Mouse (Mus musculus): ENCODE measurements around the gene Plekha5. TPM values are rescaled to one million over a fixed set of nuclear protein-coding genes. Genes with fewer than 3 reads are reported as not detected.

The Plekha5 gene
- total RNA-seq, 2 experiments from 2014 or later, result 14.5 to 17.3 TPM

DNA sequence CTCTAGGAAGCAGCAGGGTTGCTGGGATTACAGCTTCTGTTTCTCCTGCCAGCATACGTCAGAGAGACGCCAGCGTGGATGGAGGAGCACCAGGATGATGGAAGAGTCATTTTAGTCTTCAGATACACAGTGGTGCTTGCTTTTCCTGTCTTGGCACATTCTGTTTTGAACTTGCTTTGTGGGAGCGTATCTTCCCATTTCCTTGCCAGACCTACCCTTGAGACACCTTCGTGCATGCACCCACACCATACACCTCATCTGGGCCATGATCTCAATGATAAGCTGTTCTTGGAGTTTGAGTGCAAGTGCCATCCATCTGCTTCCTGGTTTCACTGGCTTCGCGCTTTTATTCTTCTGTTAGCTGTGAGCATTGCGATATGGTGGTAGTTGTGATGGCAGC lies 28.9 kb downstream of the Plekha5 start:
- intact Hi-C loops (cut with DNase I; ENCODE audit: low total_unique reads), result no loop called here
- DNase-seq, result no peak

DNA sequence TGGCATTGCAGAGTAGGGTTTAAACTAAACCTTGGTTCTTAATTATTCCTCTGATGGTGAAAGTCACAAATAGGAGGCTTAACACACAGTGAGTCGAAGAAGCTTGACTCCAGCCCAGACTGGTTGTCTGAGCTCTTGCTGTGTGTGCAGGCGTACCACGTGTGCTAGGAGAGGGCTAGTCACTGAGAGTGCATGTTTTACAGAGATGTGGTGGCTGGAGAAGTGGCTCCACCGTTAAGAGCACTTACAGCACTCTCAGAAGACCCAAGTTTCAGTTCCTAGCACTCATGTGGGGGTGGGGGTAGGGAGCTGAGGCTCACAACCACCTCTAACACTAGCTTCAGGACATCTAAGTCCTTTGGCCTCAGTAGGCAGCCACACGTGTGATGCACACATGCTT lies 29.6 kb downstream of the Plekha5 start:
- intact Hi-C loops (cut with DNase I; ENCODE audit: low total_unique reads), result no loop called here
- no peak for DNase-seq

DNA sequence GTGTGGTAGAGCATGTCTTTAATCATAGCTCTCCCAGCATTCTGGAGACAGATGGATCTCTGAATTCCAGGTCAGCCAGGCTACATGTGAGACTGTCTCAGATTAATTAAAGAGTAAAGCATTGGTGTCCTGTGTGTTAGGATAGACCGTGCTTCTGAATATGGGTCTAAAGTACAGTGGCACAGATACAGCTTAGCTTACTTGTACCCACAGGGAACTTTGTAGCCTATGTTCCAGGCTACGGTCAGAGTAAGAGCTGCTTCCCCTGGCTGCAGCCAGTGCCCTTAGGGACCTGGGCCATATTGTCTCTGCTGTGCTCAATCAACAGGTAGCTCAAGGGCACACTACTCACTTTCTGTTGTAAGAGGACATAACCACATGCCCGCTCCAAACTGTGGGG lies 30.5 kb downstream of the Plekha5 start:
- intact Hi-C loops (cut with DNase I; ENCODE audit: low total_unique reads), result no loop called here
- no peak for DNase-seq

DNA sequence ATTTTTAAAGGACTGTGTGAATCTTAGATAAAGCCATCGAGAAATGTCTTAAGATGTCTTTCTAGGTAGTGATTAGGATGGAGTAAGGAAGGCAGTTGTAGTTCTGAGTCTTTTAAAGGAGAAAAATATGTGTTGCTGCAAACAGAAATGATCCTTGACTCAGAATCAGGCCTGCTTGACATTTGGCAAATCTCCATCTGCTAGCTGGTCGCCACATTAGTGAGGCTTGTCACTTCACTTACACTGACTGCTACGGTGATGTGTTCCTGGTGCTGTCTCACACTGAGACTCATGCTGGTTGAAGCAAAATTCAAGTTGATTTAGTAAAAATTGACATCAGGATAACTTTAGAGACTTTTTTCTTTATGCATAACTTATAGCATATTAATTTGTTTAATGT lies 32.0 kb downstream of the Plekha5 start:
- no peak for DNase-seq
- intact Hi-C loops (cut with DNase I; ENCODE audit: low total_unique reads), result no loop called here

DNA sequence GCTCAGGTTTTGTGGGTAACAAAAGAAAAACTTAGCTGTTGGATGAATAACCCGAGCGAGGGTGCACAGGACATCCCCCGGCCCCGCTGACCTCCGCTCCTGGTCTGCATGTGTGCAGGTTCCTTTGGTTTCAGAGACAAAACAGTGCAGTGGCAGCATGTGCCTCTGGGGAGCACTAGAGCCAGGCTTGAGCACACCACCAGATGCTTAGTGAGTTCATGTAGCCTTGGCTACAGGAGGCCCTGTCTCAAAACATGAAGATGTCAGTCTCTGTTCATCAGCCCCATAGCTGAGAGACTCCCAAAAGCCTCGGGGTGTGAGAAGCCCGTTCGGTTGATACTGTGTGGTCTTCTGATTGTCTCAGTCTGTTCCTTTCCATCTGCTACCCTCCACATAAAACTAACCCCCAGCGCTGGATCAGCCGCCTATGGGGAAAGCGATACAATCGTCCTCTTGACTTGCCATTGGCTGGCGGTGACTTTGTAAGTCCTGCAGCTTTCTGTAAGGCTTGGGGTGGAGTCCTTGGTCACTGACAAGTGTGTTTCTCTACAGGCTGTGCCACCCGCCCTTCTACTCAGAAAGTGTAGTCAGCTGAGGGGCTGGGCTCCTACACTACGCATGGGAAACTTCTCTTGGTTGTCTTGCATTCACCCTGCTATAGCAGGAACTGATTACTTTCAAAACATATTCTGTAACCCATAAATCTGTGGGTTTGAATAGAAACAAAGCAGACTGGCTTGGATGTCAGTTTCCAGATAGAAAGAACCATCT lies 32.7 kb downstream of the Plekha5 start:
- intact Hi-C loops (cut with DNase I; ENCODE audit: low total_unique reads), result no loop called here
- no peak for DNase-seq

DNA sequence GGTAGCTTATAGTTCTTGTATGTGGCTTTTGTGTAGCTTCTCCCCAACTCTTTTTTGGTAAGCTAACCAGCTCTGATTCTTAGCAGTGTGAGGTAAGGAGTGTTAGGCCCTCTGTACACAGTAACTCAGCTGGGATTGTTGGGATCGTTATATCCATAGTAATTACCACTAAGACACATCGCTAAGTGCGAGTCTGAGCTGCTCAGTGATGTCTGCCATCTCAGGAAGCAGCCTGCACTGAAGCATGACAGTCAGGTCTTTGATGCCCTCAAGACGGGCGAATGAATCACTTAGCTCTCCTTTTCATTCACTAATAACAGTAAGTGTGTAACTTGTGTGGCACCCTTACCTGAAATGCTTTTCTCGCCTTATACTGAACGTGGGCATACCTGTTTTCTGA lies 36.5 kb downstream of the Plekha5 start:
- DNase-seq, result no peak
- intact Hi-C loops (cut with DNase I; ENCODE audit: low total_unique reads), result no loop called here

DNA sequence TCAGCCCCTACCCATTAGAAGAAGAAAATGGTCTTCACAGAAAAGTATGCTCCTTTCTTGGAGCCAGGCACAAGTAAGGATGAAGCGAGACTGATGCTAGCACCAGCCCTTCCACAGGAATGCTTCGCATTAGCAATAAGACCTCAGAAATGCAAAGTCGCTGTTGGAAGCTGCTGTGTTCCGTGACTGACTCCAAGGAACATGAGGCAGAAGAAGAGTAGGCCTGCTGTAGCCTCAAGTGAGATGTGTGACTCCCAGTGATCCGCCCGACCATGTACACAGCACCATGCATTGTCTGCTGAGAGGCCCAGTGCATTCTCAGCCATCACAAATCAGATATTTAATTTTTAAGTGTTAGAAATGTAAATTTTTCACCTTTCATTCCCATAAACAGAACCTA lies 41.0 kb downstream of the Plekha5 start:
- intact Hi-C loops (cut with DNase I; ENCODE audit: low total_unique reads), result no loop called here
- DNase-seq, result no peak

DNA sequence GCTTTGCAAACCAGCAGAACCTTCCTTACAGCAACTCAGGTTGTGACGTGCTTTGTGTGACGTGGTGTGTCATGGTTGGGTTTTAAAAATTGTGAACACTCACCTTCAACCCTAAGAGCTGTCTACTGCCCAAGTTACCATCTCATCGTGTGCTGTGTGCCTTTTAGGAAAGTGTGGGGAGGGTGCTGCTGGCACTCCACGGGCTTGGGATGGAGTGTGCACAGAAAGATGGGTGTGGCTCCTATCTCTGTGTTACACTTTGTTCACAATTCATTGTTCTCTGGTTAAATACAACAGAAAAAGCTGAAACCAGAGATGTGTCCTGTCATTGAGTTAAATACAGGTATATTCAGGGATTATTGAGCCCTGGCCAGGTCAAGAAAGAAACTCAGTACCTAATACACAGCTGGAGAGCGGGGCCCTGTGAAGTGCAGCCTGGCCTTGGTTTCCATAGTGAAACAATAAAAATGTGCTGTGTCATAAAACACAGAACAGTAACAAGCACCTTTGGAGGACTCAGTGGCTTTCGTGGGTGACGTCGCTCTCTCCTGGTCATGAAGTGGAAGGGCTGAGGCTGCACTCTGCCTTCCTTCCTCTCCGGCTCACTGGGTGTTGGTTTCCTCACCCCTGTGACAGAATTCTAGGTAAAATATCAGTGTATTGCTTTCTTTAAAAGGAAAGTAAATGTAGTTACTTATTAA lies 42.2 kb downstream of the Plekha5 start:
- intact Hi-C loops (cut with DNase I; ENCODE audit: low total_unique reads), result no loop called here
- no peak for DNase-seq

DNA sequence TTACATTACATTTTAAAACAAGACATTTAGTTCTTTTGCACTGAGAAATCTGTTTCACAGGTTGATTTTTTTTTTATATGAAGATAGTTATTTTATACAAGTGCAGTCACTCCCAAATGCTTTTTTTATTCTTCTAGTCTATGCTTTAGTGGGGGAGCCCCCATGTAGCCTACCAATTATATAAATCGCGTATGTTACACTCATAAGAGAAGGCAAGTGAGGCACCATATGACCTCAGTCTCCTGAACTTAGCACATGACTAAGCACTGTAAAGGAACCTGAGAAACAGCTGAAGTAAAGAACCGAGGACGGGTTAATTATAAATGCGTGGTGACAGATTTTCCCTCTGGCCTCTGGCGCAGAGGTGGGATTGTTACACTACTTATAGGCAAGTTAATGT lies 43.0 kb downstream of the Plekha5 start:
- no peak for DNase-seq
- intact Hi-C loops (cut with DNase I; ENCODE audit: low total_unique reads), result no loop called here

DNA sequence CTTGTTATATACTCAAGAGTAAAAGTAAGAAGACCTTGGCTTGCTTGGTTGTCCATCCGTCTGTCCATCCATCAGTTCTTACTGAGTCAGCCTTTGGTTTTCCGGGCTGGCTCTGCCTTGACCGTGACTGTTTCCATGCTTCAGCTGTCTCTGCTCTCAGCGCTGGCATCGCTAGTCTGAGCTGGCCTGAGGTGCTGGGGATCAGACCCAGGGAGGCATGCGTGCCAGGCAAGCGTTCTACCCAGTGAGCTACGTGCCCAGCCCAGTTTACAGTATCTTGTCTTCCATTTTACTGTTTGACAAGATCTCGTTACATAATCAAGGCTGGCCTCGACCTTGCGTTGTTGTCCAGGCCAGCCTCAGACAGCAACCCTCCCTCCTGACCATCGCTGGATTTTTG lies 44.0 kb downstream of the Plekha5 start:
- intact Hi-C loops (cut with DNase I; ENCODE audit: low total_unique reads), result no loop called here
- no peak for DNase-seq

DNA sequence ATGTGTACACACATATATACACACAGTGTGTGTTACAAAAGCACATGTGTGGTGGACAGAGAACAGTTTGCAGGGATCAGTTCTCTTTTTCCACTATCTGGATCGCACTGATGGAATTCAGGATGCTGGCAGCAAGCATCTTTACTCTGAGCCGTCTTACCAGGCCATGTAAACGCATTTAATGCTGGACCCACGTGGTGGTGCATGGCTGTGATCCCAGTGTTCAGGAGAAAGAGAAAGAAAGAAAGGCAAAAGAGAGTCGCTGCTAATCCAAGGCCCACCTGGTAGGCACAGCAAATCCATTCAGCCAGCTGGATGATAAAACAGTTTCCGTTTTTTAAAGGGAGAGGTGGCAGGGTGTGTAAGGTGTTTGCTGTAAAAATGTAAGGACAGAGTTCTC lies 45.9 kb downstream of the Plekha5 start:
- intact Hi-C loops (cut with DNase I; ENCODE audit: low total_unique reads), result loop anchor here (5.0 to 10.0 kb wide), 2 partner anchors 83 to 235 kb away; no protein-coding TSS in a partner anchor

DNA sequence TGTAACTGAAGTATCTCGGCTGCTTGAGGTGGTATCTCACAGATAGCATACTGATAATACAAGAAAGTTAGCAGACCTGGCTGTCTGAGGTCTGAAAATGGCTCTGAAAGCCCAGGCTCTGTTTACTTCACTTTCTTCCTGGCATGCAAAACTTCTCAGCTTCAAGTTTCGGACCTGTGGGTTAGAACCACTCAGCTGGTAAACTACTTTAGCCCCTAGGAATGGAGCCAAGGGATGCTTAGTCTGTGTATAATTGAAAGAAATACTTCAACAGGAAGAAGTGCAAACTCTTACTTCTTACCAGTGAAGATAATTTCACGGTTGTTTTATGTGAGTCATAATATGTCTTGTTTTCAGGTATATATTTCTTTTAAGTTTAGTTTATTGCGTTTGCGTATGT lies 47.9 kb downstream of the Plekha5 start:
- no peak for DNase-seq
- intact Hi-C loops (cut with DNase I; ENCODE audit: low total_unique reads), result loop anchor here (5.0 to 10.0 kb wide), 2 partner anchors 81 to 233 kb away; no protein-coding TSS in a partner anchor

More for the DNA sequence above, 45.9 kb downstream of the Plekha5 start:
- DNase-seq, result no peak

DNA sequence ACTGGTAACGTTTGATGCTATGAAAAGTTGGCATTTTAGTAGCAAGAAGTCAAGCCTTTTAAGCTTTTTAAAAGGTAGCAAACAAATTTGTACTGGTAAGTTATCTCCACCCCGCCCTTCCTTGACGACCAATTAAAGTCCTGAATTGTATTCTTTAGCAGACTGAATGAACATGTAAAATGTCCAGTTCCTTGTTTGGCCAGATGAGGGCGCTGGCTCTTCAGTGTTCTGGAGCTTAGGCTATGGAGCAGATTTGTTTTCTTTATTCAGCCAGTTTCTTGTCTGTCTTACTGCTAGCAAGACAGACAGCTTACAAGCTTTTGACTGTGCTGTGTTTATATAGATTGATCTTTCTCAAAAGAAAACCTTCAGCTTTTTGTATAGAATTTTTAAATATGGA lies 48.5 kb downstream of the Plekha5 start:
- intact Hi-C loops (cut with DNase I; ENCODE audit: low total_unique reads), result loop anchor here (5.0 to 10.0 kb wide), 2 partner anchors 80 to 232 kb away; no protein-coding TSS in a partner anchor
- peak; percentile 53 for DNase-seq

DNA sequence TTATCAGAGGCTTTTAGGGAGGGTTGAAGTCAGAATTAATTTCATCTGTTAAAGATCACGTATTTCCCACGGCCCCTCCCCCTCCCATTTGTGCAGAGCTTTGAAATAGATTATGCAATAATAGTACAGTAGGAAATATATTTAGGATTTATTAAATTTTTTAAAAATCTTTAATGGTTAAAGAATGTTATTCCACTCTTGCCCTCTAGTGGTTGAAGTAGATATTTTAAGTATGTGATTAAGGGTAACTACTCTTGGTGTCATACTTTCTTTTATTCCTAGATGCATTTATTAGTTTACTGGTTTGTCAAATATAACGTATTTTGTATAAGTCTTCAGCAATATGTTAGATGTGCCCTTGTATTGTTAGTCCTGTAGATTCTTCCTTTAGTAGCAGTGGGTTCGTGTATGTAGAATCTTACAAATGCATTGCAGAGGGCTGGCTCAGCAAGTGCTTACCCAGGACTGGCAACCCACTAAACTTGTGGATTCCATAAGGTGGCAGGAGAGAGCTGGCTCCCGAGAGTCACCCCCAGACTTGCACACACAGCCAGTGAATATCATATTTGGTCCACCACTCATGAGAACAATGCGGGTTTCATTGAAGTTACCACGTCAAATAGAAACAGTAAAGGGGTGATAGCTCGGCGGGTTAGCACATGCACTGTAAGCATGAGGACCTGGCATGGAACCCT lies 51.7 kb downstream of the Plekha5 start:
- no peak for DNase-seq
- intact Hi-C loops (cut with DNase I; ENCODE audit: low total_unique reads), result loop anchor here (10.0 kb wide), 1 partner anchor 229 kb away; no protein-coding TSS in a partner anchor

DNA sequence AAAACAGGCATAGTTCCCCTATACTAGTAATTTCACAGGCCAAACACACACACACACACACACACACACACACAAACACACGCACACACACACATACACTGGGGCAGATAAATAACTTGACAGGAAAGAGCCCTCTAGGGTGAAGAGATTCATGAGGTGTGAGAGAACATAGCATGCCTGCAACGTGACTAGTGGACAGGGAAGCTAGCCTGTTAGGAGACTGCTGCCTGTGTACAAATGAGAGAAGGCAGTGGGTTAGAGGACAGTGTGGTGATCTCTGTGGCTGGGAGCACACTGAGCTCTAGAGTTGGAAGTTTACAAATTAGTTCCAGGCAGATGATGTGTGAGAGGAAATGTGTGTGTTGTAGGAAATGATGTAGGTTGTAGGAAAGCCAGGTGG lies 53.1 kb downstream of the Plekha5 start:
- DNase-seq, result no peak
- intact Hi-C loops (cut with DNase I; ENCODE audit: low total_unique reads), result loop anchor here (10.0 kb wide), 1 partner anchor 228 kb away; no protein-coding TSS in a partner anchor

DNA sequence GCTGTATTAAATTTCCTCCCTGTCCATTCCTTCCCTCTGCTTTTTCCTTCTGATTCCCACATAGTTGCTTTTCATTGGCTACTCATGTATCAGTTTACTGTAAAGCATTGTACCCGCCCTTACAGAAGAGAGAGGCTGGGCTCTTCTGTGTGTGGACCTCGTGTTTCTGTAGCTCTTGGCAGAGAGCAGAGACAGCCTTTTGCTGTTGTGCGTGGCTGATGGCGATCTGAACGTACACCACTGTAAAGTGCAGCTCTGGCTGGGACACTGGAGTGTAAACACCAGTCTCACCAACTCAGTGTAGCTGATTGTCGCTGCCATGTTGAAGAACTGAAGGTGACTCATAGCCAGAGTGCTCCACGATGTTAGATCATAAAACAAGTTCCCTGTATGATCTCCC lies 54.2 kb downstream of the Plekha5 start:
- intact Hi-C loops (cut with DNase I; ENCODE audit: low total_unique reads), result loop anchor here (10.0 kb wide), 1 partner anchor 227 kb away; no protein-coding TSS in a partner anchor
- no peak for DNase-seq

DNA sequence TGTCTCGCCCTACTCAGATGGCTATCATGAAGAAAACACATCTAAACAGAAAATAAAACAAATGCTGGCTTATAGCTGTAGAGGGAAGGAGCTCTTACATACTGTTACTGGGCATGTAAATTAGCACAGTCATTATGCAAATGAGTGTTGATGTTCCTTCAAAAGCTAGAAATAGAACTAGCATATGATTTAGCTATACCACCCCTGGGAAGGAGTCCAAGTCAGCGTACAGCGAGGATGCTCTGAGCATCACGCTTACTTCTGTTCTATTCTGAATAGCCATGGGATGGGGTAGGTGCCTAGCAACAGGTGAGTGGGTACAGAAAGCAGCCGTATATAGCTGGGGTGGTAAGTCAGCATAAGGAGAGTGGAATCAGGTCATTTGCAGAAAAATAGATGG lies 55.1 kb downstream of the Plekha5 start:
- no peak for DNase-seq
- intact Hi-C loops (cut with DNase I; ENCODE audit: low total_unique reads), result loop anchor here (10.0 kb wide), 1 partner anchor 226 kb away; no protein-coding TSS in a partner anchor

DNA sequence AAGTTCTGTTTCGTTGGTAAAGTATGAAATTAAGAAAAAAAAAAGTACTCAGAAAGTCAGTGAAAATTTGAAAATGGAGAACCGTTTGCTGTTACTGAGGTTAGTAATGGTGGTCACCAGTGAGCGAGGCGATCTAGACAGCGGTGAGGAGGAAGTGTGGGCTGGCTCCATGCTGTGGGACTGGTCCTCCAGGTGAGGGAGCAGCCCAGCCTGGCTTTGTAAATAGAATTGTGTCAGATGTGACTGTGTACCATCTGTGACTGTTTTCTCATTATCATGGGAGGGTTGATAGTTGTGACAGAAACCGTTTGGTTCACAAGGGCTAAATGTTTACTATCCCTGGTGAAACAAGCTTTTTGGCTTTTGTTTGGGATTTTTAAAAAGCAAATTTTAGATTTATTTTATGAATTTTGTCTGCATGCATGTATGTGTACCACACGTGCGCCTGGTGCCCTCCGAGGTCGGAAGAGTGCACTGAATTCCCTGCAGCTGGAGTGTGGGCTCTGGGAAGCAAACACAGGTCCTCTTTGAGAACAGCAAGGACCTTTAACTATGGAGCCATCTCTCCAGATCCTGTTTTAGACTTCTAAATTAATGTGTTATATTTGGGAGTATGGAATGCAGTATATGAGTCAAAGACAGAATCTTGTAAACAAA lies 56.7 kb downstream of the Plekha5 start:
- DNase-seq, result no peak
- intact Hi-C loops (cut with DNase I; ENCODE audit: low total_unique reads), result no loop called here

DNA sequence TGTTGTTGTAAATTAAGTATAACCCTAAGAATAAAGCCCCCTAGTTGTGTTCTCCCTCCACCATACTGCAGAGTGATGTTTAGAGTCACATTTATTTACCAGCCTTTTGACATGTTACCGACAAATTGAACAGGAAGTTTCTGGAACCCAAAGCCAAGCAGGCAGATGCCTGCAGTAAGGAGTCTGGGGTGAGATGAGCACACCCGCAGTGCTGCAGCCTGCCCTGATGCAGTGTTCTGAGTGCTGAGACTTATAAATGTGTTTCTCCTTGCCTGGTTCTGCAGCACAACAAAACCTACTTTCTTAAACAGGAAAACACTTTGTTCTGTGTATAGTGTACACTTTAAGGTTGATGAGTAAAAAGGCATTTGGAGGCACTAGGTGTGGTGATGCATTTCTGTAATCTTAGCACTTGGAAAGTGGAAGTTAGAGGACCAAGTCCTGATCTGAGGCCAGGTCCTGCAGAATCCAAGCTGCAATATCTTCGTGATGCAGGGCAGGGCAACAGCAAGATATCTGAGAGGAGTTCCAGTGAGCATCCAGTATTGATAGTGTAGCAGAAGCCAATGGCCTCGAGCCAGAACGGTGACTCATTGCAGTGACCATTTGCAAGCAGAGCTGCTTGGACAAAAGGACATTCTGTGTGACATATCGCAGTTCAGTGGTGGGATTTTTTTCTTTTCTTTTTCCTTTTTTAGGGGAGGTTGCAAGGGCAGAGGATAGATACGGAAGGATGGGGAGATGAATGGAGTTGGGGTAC lies 58.0 kb downstream of the Plekha5 start:
- intact Hi-C loops (cut with DNase I; ENCODE audit: low total_unique reads), result no loop called here
- peak; percentile 80 for DNase-seq

Data from gastrocnemius, postnatal 14 days (tissue).